Mouse (Mus musculus) heart, embryonic 12.5 days (tissue): ENCODE data around the gene Ces1d. TPM values are rescaled to one million over a fixed set of nuclear protein-coding genes. Genes with fewer than 3 reads are reported as not detected.

ENCODE experiments used
- ATAC-seq: fragments of 200-750 bp; cut with Nextera tagmentation; 2 replicates; pipeline ENCODE4 v1.8.0; 2017; ENCODE audit warnings: moderate TSS enrichment, moderate library complexity; ENCODE audit not compliant: insufficient number of reproducible peaks, low FRiP score
- H3K27ac ChIP-seq: fragments of 300-500 bp; sonication (generic); 2 replicates; pipeline ENCODE4 v1.5.1; 2016; ENCODE audit warnings: mild to moderate bottlenecking, moderate library complexity; ENCODE audit not compliant: poor library complexity, severe bottlenecking
- H3K27me3 ChIP-seq: fragments of 300-500 bp; sonication (generic); replicated peaks from 2 replicates; pipeline ENCODE4 v1.6.1; 2016; ENCODE audit warnings: mild to moderate bottlenecking, moderate library complexity
- H3K36me3 ChIP-seq: fragments of 300-500 bp; sonication (generic); 2 replicates; pipeline ENCODE4 v1.6.1; 2016; ENCODE audit warnings: mild to moderate bottlenecking, moderate library complexity
- H3K4me1 ChIP-seq: fragments of 300-500 bp; sonication (generic); replicated peaks from 2 replicates; pipeline ENCODE4 v1.6.1; 2016; ENCODE audit warnings: mild to moderate bottlenecking
- H3K4me2 ChIP-seq: fragments of 300-500 bp; sonication (generic); 2 replicates; pipeline ENCODE4 v1.6.1; 2016; ENCODE audit warnings: mild to moderate bottlenecking, moderate library complexity
- H3K4me3 ChIP-seq: fragments of 300-500 bp; sonication (generic); 2 replicates; pipeline ENCODE4 v1.5.1; 2016; ENCODE audit warnings: mild to moderate bottlenecking
- H3K9ac ChIP-seq: fragments of 300-500 bp; sonication (generic); 2 replicates; pipeline ENCODE4 v1.6.1; 2016; ENCODE audit warnings: mild to moderate bottlenecking, moderate library complexity
- H3K9me3 ChIP-seq: fragments of 300-500 bp; sonication (generic); replicated peaks from 2 replicates; pipeline ENCODE4 v1.6.1; 2016; ENCODE audit warnings: mild to moderate bottlenecking, moderate library complexity
- WGBS: fragments of 180-500 bp; shearing (Covaris S2); methylation state at CpG from one replicate; pipeline ENCODE4 v1.1.7; 2016; 5-methylcytosine and 5-hydroxymethylcytosine counted together
- polyA plus RNA-seq: library from polyadenylated mRNA; unstranded; fragments of >200 nt; fragmentation: Nextera tagmentation; extraction: Ambion mirVana; gene quantifications from 2 replicates; pipeline ENCODE4 v1.2.1, GENCODE M21; 2016

The Ces1d gene
- polyA plus RNA-seq, 1 experiment from 2014 or later, result not detected

- Histone ChIP-seq H3K4me2 (no peak overlapping the region), H3K9ac (no peak overlapping the region), H3K27me3 (no peaks in the 10 kb centered on the region), H3K36me3 (no peaks in the 10 kb centered on the region), H3K4me3 (no peak overlapping the region), H3K4me1 (no peaks in the 10 kb centered on the region), H3K27ac (no peak overlapping the region), H3K9me3 (no peaks in the 10 kb centered on the region)
- 80% methylated on average over 2 of the region's 2 CpGs for WGBS
- no peak for ATAC-seq
These were observed 65.4 kb downstream of the Ces1d start for GRCm38 (mm10) chr8:93132196-93132595.

GRCm38 (mm10) chr8:93131233-93131980, 66.2 kb downstream of the Ces1d start, which contains the start of gene Ces1c:
Gene Ces1c (minus strand): TSS chr8:93131283.
- Histone ChIP-seq H3K4me1 (no peaks in the 10 kb centered on the region), H3K9me3 (no peaks in the 10 kb centered on the region), H3K4me3 (no peak within 1 kb of the TSS), H3K9ac (no peak within 1 kb of the TSS), H3K27me3 (no peaks in the 10 kb centered on the region), H3K27ac (no peak within 1 kb of the TSS), H3K36me3 (no peaks in the 10 kb centered on the region), H3K4me2 (no peak within 1 kb of the TSS)
- ATAC-seq, result no peak
- whole genome bisulfite sequencing, result 83% methylated on average over 3 of the region's 3 CpGs

- Histone ChIP-seq H3K27me3 (no peaks in the 10 kb centered on the region), H3K9me3 (no peaks in the 10 kb centered on the region), H3K4me2 (no peak overlapping the region), H3K9ac (no peak overlapping the region), H3K4me1 (no peaks in the 10 kb centered on the region), H3K4me3 (no peak overlapping the region), H3K27ac (no peak overlapping the region), H3K36me3 (no peaks in the 10 kb centered on the region)
- 76% methylated on average over 2 of the region's 2 CpGs for WGBS
- ATAC-seq, result no peak
These were observed 71.2 kb downstream of the Ces1d start for GRCm38 (mm10) chr8:93126476-93126875.

- no peak for ATAC-seq
- Histone ChIP-seq H3K27me3 (no peaks in the 10 kb centered on the region), H3K9me3 (no peaks in the 10 kb centered on the region), H3K9ac (no peak overlapping the region), H3K4me1 (no peaks in the 10 kb centered on the region), H3K27ac (no peak overlapping the region), H3K36me3 (no peaks in the 10 kb centered on the region), H3K4me2 (no peak overlapping the region), H3K4me3 (no peak overlapping the region)
- 69% methylated on average over 1 of the region's 1 CpGs for WGBS
These were observed 75.6 kb downstream of the Ces1d start for GRCm38 (mm10) chr8:93122005-93122404.

Other genes starting within 250 kb of the Ces1d start
- 0.03 TPM in 2 replicates for gene Slc6a2, start 237.8 kb downstream of the Ces1d start, polyA plus RNA-seq
- not detected in 2 replicates for gene Ces1a, start 149.6 kb downstream of the Ces1d start, polyA plus RNA-seq
- gene Ces1b, start 117.8 kb downstream of the Ces1d start, polyA plus RNA-seq, result not detected in 2 replicates
- gene Ces1c, start 66.6 kb downstream of the Ces1d start, polyA plus RNA-seq, result not detected in 2 replicates
- 0.20 TPM in 1 of 2 replicates, not detected in the other for gene Ces1e, start 31.8 kb upstream of the Ces1d start, polyA plus RNA-seq
- gene Ces1f, start 81.9 kb upstream of the Ces1d start, polyA plus RNA-seq, result not detected in 2 replicates
- not detected in 2 replicates for gene Ces1g, start 139.5 kb upstream of the Ces1d start, polyA plus RNA-seq
- not detected in 2 replicates for gene Ces1h, start 181.9 kb upstream of the Ces1d start, polyA plus RNA-seq